Comparison of ENCODE assay signal across 17 mouse cellular contexts in genomic region chr8:117546386-117546785, GRCm38 (mm10). TPM values are rescaled to one million over a fixed set of nuclear protein-coding genes. Genes with fewer than 3 reads are reported as not detected.
DNase-seq lines count a peak whose midpoint lies in the region; ATAC-seq lines count a peak whose summit lies in the region.
"Had no signal": no experiment of that assay in that cellular context is flagged by ENCODE, and none has a peak within 500 bp of the region (broad histone marks: within the 10 kb centered on the region; RNA-seq: fewer than 3 reads in every experiment).

No protein-coding gene starts in this region.

- ATAC-seq in kidney, embryonic 14.5 days (ENCODE audit: low FRiP score, low TSS enrichment) = no peak
- no peak for ATAC-seq in midbrain, embryonic 11.5 days (ENCODE audit: low FRiP score)
- ATAC-seq: activated CD4-positive, CD25-positive, alpha-beta regulatory T cell, adult 4 months; forebrain, embryonic 14.5 days; inflammation-experienced regulatory T-cells, adult 6 months had no signal

- DNase-seq in adrenal gland, postnatal 14 days = peak; percentile 62
- no peak for DNase-seq in adrenal gland, adult 18-20 months (ENCODE audit: low spot score in 2 of 2)
- peak; percentile 84 for DNase-seq in kidney, adult 11 months
- peak; percentile 50 for DNase-seq in testis, postnatal 10 days (ENCODE audit: low spot score)
- DNase-seq in testis, postnatal 14 days (ENCODE audit: low spot score) = no peak
- no peak for DNase-seq in layer of hippocampus, postnatal 14 days (ENCODE audit: low spot score in 2 of 2)
- DNase-seq in midbrain, embryonic 11.5 days (ENCODE audit: low spot score, missing footprints) = no peak
- DNase-seq: embryo, embryonic 11 days; lung, adult 2 months; right cerebral cortex, postnatal 25 days had no signal

- H3K27ac ChIP-seq in kidney, embryonic 14.5 days (ENCODE audit: low read depth, low read length) = no peak overlapping the region
- no peak overlapping the region for H3K27ac ChIP-seq in midbrain, embryonic 11.5 days (ENCODE audit: low read depth, low read length)
- H3K27ac ChIP-seq: heart, embryonic 13.5 days; limb, embryonic 15.5 days; macrophage had no signal

- H3K27me3 ChIP-seq in kidney, embryonic 14.5 days (ENCODE audit: control insufficient read depth, insufficient read depth, low read length) = no peaks in the 10 kb centered on the region
- no peaks in the 10 kb centered on the region for H3K27me3 ChIP-seq in midbrain, embryonic 11.5 days (ENCODE audit: control insufficient read depth, insufficient read depth, low read length)
- H3K27me3 ChIP-seq: heart, embryonic 13.5 days; limb, embryonic 15.5 days had no signal

- no peaks in the 10 kb centered on the region for H3K36me3 ChIP-seq in kidney, embryonic 14.5 days (ENCODE audit: control insufficient read depth, insufficient read depth, low read length)
- no peaks in the 10 kb centered on the region for H3K36me3 ChIP-seq in midbrain, embryonic 11.5 days (ENCODE audit: control insufficient read depth, insufficient read depth, low read length)
- H3K36me3 ChIP-seq: heart, embryonic 13.5 days; limb, embryonic 15.5 days had no signal

- no peaks in the 10 kb centered on the region for H3K4me1 ChIP-seq in kidney, embryonic 14.5 days (ENCODE audit: control insufficient read depth, insufficient read depth, low read length)
- H3K4me1 ChIP-seq in midbrain, embryonic 11.5 days (ENCODE audit: control insufficient read depth, insufficient read depth, low read length) = no peaks in the 10 kb centered on the region
- H3K4me1 ChIP-seq: limb, embryonic 15.5 days had no signal

- no peak overlapping the region for H3K4me3 ChIP-seq in kidney, embryonic 14.5 days (ENCODE audit: low read length)
- H3K4me3 ChIP-seq in midbrain, embryonic 11.5 days (ENCODE audit: low read depth, low read length) = no peak overlapping the region
- H3K4me3 ChIP-seq: heart, embryonic 13.5 days; limb, embryonic 15.5 days had no signal

- no peaks in the 10 kb centered on the region for H3K9me3 ChIP-seq in kidney, embryonic 14.5 days (ENCODE audit: control insufficient read depth, low read length)
- no peaks in the 10 kb centered on the region for H3K9me3 ChIP-seq in midbrain, embryonic 11.5 days (ENCODE audit: control insufficient read depth, low read length)
- H3K9me3 ChIP-seq: heart, embryonic 13.5 days; limb, embryonic 15.5 days had no signal

- H3K4me2 ChIP-seq in kidney, embryonic 14.5 days (replicated peaks; ENCODE audit: low read depth, low read length) = no peak overlapping the region
- H3K4me2 ChIP-seq in midbrain, embryonic 11.5 days = no peak overlapping the region
- H3K4me2 ChIP-seq: heart, embryonic 13.5 days; limb, embryonic 15.5 days had no signal

- H3K9ac ChIP-seq in kidney, embryonic 14.5 days (ENCODE audit: low read depth, low read length) = no peak overlapping the region
- no peak overlapping the region for H3K9ac ChIP-seq in midbrain, embryonic 11.5 days (ENCODE audit: low read length)
- H3K9ac ChIP-seq: heart, embryonic 13.5 days; limb, embryonic 15.5 days had no signal

- WGBS in kidney, embryonic 14.5 days = 76% methylated on average over 5 of the region's 5 CpGs
- 90% methylated on average over 5 of the region's 5 CpGs for WGBS in midbrain, embryonic 11.5 days

RNA-seq across cellular contexts. Expression of gene Plcg2, which starts 48.3 kb away (rescaled TPM):
- 3.4 and 8.0 TPM in 2 replicates for total RNA-seq in adrenal gland, postnatal 14 days (2021)
- total RNA-seq in adrenal gland, adult 18-20 months (2021) = 1 to 10 TPM; 4.3 to 6.4 TPM
- polyA plus RNA-seq in kidney, embryonic 14.5 days (2014; fragmentation: Nextera tagmentation; extraction: Ambion mirVana) = 2.6 and 5.0 TPM in 2 replicates
- total RNA-seq in layer of hippocampus, postnatal 14 days (2021) = 1 to 10 TPM; 3.2 to 3.9 TPM
- polyA plus RNA-seq in midbrain, embryonic 11.5 days (2014; fragmentation: Nextera tagmentation; extraction: Ambion mirVana) = 2.2 and 2.3 TPM in 2 replicates

Comparison
In these comparisons a context has a peak if more than half of its experiments do, and no peak if none do; other contexts are left out.
1. DNase-seq: peak in adrenal gland, postnatal 14 days (single experiment), kidney, adult 11 months (single experiment) and testis, postnatal 10 days (single experiment); none in adrenal gland, adult 18-20 months (0 of 2), testis, postnatal 14 days (single experiment), layer of hippocampus, postnatal 14 days (0 of 2) and midbrain, embryonic 11.5 days (single experiment).